Mouse (Mus musculus) testis, postnatal 10 days (tissue): ENCODE results near the gene Masp1.

Experiments used
- DNase-seq: peaks from one replicate; pipeline ENCODE4 v3.0.0; 2021; ENCODE audit warnings: low spot score

The Masp1 gene

DNA sequence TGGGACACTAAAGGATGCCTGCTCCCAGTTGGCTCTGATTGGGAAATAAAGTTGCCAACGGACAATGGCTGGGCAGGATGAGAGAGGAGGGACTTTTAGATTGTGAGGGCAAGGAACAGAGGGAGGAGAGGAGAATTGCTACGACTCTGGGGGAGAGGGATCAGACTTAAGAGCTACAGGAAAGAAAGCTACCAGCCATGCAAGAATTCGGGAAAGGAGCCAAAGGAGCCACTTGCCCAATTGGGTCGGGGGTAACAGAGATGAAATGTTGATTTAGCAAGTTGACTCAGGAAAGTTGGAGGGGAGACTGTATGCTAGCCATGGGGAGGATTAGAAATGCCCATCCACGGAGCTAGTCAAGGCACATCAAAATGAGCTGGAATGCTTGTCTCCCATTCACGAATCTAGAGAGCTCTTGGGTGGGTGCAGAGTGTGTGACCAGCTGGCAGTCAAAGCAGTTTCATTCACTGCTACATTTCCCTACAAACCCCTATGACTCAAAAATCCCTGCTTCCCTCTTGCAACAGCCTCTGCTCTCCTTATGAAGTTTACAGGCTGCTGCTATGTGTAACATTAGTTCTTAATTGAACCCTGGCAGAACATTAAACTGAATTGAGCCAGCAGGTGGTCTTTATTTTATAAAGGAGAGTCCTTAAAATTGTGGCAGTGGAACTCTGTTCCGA lies 61.6 kb downstream of the Masp1 start:
- no peak for DNase-seq

DNA sequence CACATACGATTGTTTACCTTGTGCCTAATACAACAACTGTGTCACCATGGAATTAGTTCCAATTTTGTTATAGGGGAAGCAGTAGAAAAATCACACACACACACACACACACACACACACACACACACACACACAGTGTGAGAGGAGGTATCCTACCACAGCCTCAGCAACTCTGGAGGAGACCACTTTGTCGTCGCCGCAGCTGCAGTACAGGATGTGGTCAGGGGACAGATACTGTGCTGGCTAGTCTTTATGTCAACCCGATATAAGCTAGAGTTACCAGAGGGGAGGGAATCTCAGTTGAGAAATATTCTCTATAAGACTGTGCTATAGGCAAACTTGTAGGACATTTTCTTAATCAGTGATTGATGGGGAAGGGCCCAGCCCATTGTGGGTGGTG lies 63.3 kb downstream of the Masp1 start:
- no peak for DNase-seq

- DNase-seq, result no peak
Observed at GRCm38 (mm10) chr16:23456534-23456933, 64.1 kb downstream of the Masp1 start.

- no peak for DNase-seq
Observed at GRCm38 (mm10) chr16:23454376-23454775, 66.2 kb downstream of the Masp1 start.

- DNase-seq, result peak; percentile 64
Observed at GRCm38 (mm10) chr16:23452476-23452875, 68.1 kb downstream of the Masp1 start.

GRCm38 (mm10) chr16:23450816-23451215 lies 69.8 kb downstream of the Masp1 start:
- DNase-seq, result no peak

DNA sequence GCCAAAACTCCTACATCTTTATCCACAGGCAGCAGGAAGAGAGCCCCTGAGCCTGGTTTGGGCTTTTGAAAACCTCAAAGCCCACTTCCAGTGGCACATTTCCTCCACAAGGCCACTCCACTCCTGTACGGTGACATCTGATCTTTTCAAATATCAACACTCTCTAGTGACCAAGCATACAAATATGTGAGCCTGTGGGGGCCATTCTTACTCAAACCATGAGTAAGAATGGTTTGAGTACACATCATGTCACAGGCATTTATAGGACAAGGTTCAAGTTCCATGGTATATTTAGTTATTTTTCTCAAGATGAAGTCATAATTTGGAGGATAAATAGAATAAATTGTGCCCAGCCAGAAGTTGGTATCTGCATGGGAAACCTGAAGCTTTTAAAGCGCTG lies 70.7 kb downstream of the Masp1 start:
- no peak for DNase-seq

DNA sequence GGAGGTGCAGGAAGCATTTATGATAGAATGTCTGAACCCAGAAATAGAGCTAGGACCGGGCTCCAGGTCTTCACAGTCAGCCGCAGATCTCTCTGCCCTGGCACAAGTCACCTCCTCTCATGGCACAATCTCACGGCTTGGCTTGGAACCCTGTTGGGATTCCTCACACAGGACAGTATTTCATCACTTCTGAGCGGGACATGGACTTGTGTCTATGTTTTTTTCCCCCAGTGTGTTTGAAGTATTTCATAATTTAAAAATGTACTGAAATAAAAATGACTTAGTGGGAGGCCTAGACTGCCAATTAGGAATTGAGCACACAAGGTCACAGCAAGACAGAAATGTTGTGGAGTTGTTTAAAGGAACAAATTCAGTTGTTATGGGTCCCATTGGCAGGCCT lies 76.4 kb downstream of the Masp1 start:
- DNase-seq, result no peak

GRCm38 (mm10) chr16:23437404-23438166 lies 83.0 kb downstream of the Masp1 start:
- DNase-seq, result no peak

DNA sequence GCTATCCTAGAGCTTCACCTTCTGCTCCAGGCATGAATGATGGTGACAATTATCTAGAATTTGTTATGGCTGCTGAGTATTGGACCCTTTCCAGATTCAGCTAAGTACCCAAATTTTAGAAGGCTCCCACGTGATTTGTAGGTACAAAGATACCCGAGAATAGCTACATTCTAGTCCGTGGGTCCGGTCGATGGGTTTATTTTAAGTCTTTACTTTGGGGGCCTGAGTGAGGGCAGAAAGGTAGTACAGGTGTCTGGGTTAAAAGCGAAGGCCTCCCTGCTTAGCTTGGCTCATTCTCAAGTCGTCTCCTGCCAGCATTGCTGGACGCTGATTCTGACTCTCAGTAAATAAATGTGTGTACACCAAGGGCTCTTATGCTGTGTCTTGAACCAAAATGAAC lies 90.6 kb downstream of the Masp1 start:
- DNase-seq, result no peak

- DNase-seq, result no peak
Observed at GRCm38 (mm10) chr16:23428647-23429319, 91.8 kb downstream of the Masp1 start, which contains the start of gene Rtp1. TSS of gene Rtp1 (plus strand) at chr16:23429133.

DNA sequence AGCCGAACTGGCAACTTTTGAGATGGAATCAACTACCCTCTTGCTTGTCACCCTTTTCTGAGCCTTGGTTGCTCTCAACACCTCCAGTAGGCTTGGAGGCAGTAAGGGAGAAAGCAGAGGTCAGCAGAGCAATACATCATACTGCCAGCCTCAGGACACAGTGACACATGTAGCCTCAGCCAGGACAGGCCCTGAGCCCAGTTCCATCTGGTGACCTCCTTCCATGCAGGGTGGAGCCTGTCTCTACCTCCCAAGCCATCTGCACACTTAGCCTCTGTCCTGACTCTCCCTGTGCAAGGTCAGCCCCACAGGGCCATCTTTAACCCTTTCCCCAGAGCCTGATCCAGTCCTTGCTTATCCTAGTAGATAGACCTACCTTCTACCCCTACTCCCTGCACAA lies 92.9 kb downstream of the Masp1 start:
- DNase-seq, result no peak

- DNase-seq, result no peak
Observed at GRCm38 (mm10) chr16:23423825-23424224, 96.8 kb downstream of the Masp1 start.

DNA sequence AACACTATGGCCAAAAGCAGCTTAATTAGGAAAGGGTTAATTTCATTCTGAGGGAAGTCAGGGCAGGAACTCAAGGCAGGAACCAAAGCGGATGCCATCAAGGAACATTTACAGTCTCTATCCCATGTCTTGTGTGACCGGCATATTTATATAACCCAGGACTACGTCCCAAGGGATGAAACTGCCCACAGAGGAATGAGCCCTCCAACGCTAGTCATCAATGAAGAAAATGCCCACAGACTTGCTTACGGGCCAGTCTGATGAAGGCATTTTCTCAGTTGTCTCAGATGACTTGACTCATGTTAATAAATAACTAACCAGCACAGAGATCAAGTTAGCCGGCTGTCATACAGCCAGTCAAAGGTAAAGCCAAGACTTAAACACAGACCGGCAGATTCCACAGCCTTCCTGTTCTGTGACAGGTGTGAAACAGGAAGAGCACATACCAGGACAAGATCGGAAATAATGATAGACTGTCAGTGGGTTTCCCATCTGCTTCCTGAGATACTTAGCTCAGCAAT lies 101.0 kb downstream of the Masp1 start:
- no peak for DNase-seq

GRCm38 (mm10) chr16:23417456-23418240 lies 103.0 kb downstream of the Masp1 start:
- DNase-seq, result no peak

- no peak for DNase-seq
Observed at GRCm38 (mm10) chr16:23416657-23417293, 103.8 kb downstream of the Masp1 start.

DNA sequence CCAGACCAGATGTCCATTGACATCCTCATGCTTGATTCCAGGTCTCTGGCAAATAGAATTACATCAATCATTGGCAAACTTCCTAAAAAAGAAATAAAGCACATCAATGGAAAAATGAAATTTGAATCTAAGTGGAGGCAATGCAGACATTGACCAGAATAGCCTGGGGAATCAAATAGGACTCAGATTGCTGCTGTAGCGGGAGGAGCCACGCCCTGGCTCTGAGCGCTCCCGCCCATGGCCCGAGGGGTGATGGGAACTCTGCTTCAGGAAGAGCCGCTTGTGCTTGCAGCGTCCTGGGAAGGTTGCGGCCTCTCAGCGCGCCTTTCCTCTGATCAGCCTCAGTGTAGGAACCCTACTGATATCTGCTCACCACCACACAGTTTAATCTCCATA lies 104.4 kb downstream of the Masp1 start:
- DNase-seq, result peak; percentile 53

GRCm38 (mm10) chr16:23412930-23413329 lies 107.7 kb downstream of the Masp1 start:
- no peak for DNase-seq

DNA sequence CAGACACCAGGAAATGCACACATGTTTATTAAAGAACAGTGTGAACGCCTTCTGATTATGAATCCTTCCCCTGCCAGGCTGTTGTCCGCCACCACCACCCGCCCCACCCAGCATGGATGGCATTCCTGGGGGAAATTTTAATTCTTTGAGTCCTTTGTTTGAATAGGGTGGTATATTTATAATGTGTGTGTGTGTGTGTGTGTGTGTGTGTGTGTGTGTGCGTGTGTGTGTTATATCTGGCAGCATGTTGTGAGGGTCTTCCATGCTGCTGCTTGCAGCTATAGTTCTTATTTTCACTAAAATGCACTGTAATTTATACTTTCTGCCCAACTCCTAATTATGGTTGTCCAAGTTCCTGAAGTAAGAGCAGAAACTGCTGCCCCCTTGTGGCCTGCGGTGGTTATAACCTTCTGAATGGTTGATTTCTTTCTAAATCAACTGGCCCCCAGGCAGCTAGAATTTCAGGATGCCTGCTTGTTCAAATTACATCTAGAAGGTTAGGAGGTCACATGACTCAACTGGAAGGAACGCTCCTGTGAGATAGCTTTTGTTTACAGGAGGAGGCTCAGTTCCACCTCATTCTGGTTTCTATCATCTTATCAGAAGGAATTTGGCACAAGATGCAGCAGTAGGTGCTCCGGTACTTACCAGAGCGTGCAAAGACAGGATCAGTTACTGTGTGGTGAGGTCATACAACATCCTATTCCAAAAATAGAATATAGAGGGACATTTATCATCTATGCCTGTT lies 117.4 kb downstream of the Masp1 start:
- peak; percentile 90 for DNase-seq

GRCm38 (mm10) chr16:23401959-23402358 lies 118.7 kb downstream of the Masp1 start:
- no peak for DNase-seq

- DNase-seq, result peak; percentile 54
Observed at GRCm38 (mm10) chr16:23401463-23401862, 119.2 kb downstream of the Masp1 start.
